Comparison of ENCODE assay signal across 8 mouse cellular contexts in genomic region chr13:46162025-46162374, GRCm38 (mm10).
DNase-seq lines count a peak whose midpoint lies in the region; ATAC-seq and TF ChIP-seq lines count a peak whose summit lies in the region.

No protein-coding gene starts in this region.

- peak; percentile 82; the same call in 1 of the 2 replicates for TF ChIP-seq CTCF in thymus, adult 2 months (IDR thresholded peaks at IDR 0.05; ENCODE audit: borderline replicate concordance, control insufficient read depth, extremely low read depth, insufficient read depth, low read length, poor library complexity)

- H3K4me2 ChIP-seq in forebrain, embryonic 14.5 days (ENCODE audit: low read length), result peak overlapping the region; percentile 44

- no peaks in the 10 kb centered on the region for H3K36me3 ChIP-seq in forebrain, embryonic 14.5 days (ENCODE audit: control insufficient read depth, insufficient read depth, low read length)
- H3K36me3 ChIP-seq in thymus, adult 2 months (ENCODE audit: control insufficient read depth, insufficient read depth, low read length), result no peaks in the 10 kb centered on the region

- H3K4me3 ChIP-seq in forebrain, embryonic 14.5 days (ENCODE audit: low read depth, low read length), result peak overlapping the region; percentile 3; the same call in 1 of the 2 replicates
- no peak overlapping the region for H3K4me3 ChIP-seq in thymus, adult 2 months (ENCODE audit: control insufficient read depth, insufficient read depth, low read length)

- peak overlapping the region; percentile 21 for H3K9ac ChIP-seq in forebrain, embryonic 14.5 days (ENCODE audit: low read length)

- no peaks in the 10 kb centered on the region for H3K9me3 ChIP-seq in forebrain, embryonic 14.5 days (replicated peaks; ENCODE audit: control insufficient read depth, low read length)

- H3K4me1 ChIP-seq in forebrain, embryonic 14.5 days (ENCODE audit: control insufficient read depth, insufficient read depth, low read length), result peaks cover 9% of the 10 kb centered on the region
- 0 out of 2 replicates have a peak, but pooled peaks cover 3% of the 10 kb centered on the region for H3K4me1 ChIP-seq in thymus, adult 2 months (replicated peaks; ENCODE audit: control insufficient read depth, insufficient read depth, low read length)

- intact Hi-C loops in heart, postnatal 14 days (cut with DNase I), result loop anchor here (1.0 to 10.0 kb wide), 6 partner anchors 96 to 619 kb away; no protein-coding TSS in a partner anchor

- peak; percentile 16 to 44 for DNase-seq in CD8-positive naive resting alpha-beta T cell, adult 2 months (ENCODE audit: low read depth in 2 of 2, low spot score in 2 of 2)
- DNase-seq in c-Kit-positive CD71-negative TER-119-negative erythroid progenitor cells, embryonic 14.5 days (ENCODE audit: low read depth), result peak; percentile 51
- DNase-seq in forebrain, embryonic 14.5 days (ENCODE audit: low spot score), result peak; percentile 90
- DNase-seq in heart, postnatal 14 days, result peak; percentile 66 to 80
- DNase-seq in large intestine, adult 2 months (ENCODE audit: low read depth, low spot score), result peak; percentile 42
- peak; percentile 64 for DNase-seq in lung, adult 18-20 months
- peak; percentile 51 for DNase-seq in thymus, adult 2 months

- ATAC-seq in forebrain, embryonic 14.5 days, result peak; percentile 90
- ATAC-seq in neutrophil, adult 5-6 weeks (ENCODE audit: extremely low read depth, insufficient number of reproducible peaks, low FRiP score, poor library complexity, severe bottlenecking), result 0 out of 2 replicates have a peak, but pooled peaks have one; percentile 26

- no peak for TF ChIP-seq POLR2A in thymus, adult 2 months (IDR thresholded peaks at IDR 0.05; ENCODE audit: control insufficient read depth, extremely low read depth, insufficient read depth, low read length, poor library complexity)

- under 1% methylated on average over 10 of the region's 10 CpGs for WGBS in forebrain, embryonic 14.5 days
- WGBS in large intestine, adult 2 months, result 3% methylated on average over 10 of the region's 10 CpGs
- WGBS in thymus, adult 2 months, result 7% methylated on average over 10 of the region's 10 CpGs

- H3K27ac ChIP-seq in forebrain, embryonic 14.5 days (ENCODE audit: low read depth, low read length), result no peak overlapping the region
- no peak overlapping the region for H3K27ac ChIP-seq in thymus, adult 2 months (ENCODE audit: control insufficient read depth, insufficient read depth, low read length)

- no peaks in the 10 kb centered on the region for H3K27me3 ChIP-seq in forebrain, embryonic 14.5 days (replicated peaks; ENCODE audit: control insufficient read depth, insufficient read depth, low read length)
- H3K27me3 ChIP-seq in thymus, adult 2 months (ENCODE audit: control insufficient read depth, insufficient read depth, low read length), result no peaks in the 10 kb centered on the region

Comparison
In these comparisons a context has a peak if more than half of its experiments do, and no peak if none do; other contexts are left out.
1. DNase-seq: peak in every context shown above with its lines; median percentile 90 in forebrain, embryonic 14.5 days; 73 in heart, postnatal 14 days; 64 in lung, adult 18-20 months; 51 in c-Kit-positive CD71-negative TER-119-negative erythroid progenitor cells, embryonic 14.5 days; 51 in thymus, adult 2 months; 42 in large intestine, adult 2 months; 30 in CD8-positive naive resting alpha-beta T cell, adult 2 months.